Mouse (Mus musculus) liver, postnatal 0 days (tissue): ENCODE results near the gene Cops7a. TPM values are rescaled to one million over a fixed set of nuclear protein-coding genes. Genes with fewer than 3 reads are reported as not detected.

Source experiments
- ATAC-seq: fragments of 200-750 bp; cut with Nextera tagmentation; 2 replicates; pipeline ENCODE4 v1.8.0; 2017; ENCODE audit warnings: mild to moderate bottlenecking, moderate library complexity
- DNase-seq: peaks from one replicate; pipeline ENCODE4 v3.0.0-alpha.2; 2016
- H3K27ac ChIP-seq: fragments of 300-500 bp; sonication (generic); 2 replicates; pipeline ENCODE4 v1.5.1; 2014; ENCODE audit warnings: antibody characterized with exemption, moderate library complexity, mild to moderate bottlenecking, low read depth
- H3K27me3 ChIP-seq: fragments of 300-500 bp; sonication (generic); 2 replicates; pipeline ENCODE4 v1.6.1; 2014; ENCODE audit warnings: low read length, control low read depth, mixed read lengths; ENCODE audit not compliant: insufficient read depth
- H3K36me3 ChIP-seq: fragments of 300-500 bp; sonication (generic); replicated peaks from 2 replicates; pipeline ENCODE4 v1.6.1; 2014; ENCODE audit warnings: mild to moderate bottlenecking, control low read depth, low read length, moderate library complexity, mixed read lengths; ENCODE audit not compliant: insufficient read depth
- H3K4me1 ChIP-seq: fragments of 300-500 bp; sonication (generic); 2 replicates; pipeline ENCODE4 v1.6.1; 2014; ENCODE audit warnings: antibody characterized with exemption, mild to moderate bottlenecking, control low read depth; ENCODE audit not compliant: insufficient read depth
- H3K4me2 ChIP-seq: fragments of 300-500 bp; sonication (generic); 2 replicates; pipeline ENCODE4 v1.6.1; 2014; ENCODE audit warnings: low read depth, mild to moderate bottlenecking, low read length, moderate library complexity, mixed read lengths
- H3K4me3 ChIP-seq: fragments of 300-500 bp; sonication (generic); 2 replicates; pipeline ENCODE4 v1.5.1; 2014; ENCODE audit warnings: low read depth, low read length
- H3K9ac ChIP-seq: fragments of 300-500 bp; sonication (generic); replicated peaks from 2 replicates; pipeline ENCODE4 v1.6.1; 2014; ENCODE audit warnings: mild to moderate bottlenecking, moderate library complexity
- H3K9me3 ChIP-seq: fragments of 300-500 bp; sonication (generic); 2 replicates; pipeline ENCODE4 v1.6.1; 2016; ENCODE audit warnings: mild to moderate bottlenecking, control low read depth, low read length, mixed read lengths
- CTCF ChIP-seq: sonication (generic); IDR thresholded peaks from 2 replicates; pipeline ENCODE4 v1.5.1; 2016; ENCODE audit warnings: antibody characterized with exemption, low read depth
- EP300 ChIP-seq: IDR thresholded peaks from 2 replicates; pipeline ENCODE4 v1.6.1; 2016; ENCODE audit warnings: antibody characterized with exemption, low read depth, mild to moderate bottlenecking
- WGBS: fragments of 180-500 bp; shearing (Covaris S2); extraction: QIAGEN DNeasy Blood & Tissue Kit; methylation state at CpG from one replicate; pipeline ENCODE4 v1.1.7; 2014; ENCODE audit not compliant: insufficient replicate concordance; 5-methylcytosine and 5-hydroxymethylcytosine counted together
- polyA plus RNA-seq: library from polyadenylated mRNA; unstranded; fragments of >200 nt; fragmentation: Nextera tagmentation; extraction: Ambion mirVana; gene quantifications from 2 replicates; pipeline ENCODE4 v1.2.1, GENCODE M21; 2015

Gene Cops7a
- polyA plus RNA-seq, 1 experiment from 2014 or later = 61.0 TPM

GRCm38 (mm10) chr6:124995246-124995645 lies 29.9 kb upstream of the Cops7a start:
- Histone ChIP-seq H3K27ac (no peak overlapping the region), H3K4me1 (peaks cover 5% of the 10 kb centered on the region; the same call in 1 of the 2 replicates), H3K27me3 (peaks cover 67% of the 10 kb centered on the region), H3K9me3 (no peaks in the 10 kb centered on the region), H3K9ac (no peak overlapping the region), H3K36me3 (no peaks in the 10 kb centered on the region), H3K4me3 (no peak overlapping the region), H3K4me2 (no peak overlapping the region)
- no peak for DNase-seq
- WGBS = 77% methylated on average over 7 of the region's 7 CpGs
- ATAC-seq = no peak
- TF ChIP-seq EP300 = no peak
- TF ChIP-seq CTCF = no peak

GRCm38 (mm10) chr6:124993876-124994275 lies 28.5 kb upstream of the Cops7a start:
- Histone ChIP-seq H3K4me3 (no peak overlapping the region), H3K4me2 (no peak overlapping the region), H3K9ac (no peak overlapping the region), H3K36me3 (no peaks in the 10 kb centered on the region), H3K9me3 (no peaks in the 10 kb centered on the region), H3K4me1 (peaks cover 5% of the 10 kb centered on the region; the same call in 1 of the 2 replicates), H3K27ac (no peak overlapping the region), H3K27me3 (peaks cover 55% of the 10 kb centered on the region)
- ATAC-seq = no peak
- no peak for TF ChIP-seq CTCF
- no peak for TF ChIP-seq EP300
- 19% methylated on average over 11 of the region's 11 CpGs for WGBS
- DNase-seq = no peak

DNA sequence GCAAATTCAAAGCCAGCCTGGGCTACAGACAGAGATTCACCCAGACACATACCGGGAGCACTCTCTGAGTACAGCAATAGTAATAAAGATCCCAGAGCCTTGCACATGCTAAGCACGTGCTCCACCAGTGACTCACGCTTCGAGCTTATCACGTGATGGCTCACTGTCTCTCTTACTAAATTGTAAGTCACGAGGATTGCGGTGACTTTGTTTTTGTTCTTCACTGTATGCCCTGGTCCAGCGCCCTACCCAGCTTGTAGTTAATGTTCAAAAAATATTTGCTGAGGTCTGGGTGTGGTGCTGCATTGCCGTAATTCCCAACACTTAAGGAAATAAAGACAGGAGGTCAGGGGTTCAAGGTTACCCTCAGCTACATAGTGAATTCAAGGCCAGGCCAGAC lies 28.0 kb upstream of the Cops7a start:
- H3K27me3 ChIP-seq = peaks cover 50% of the 10 kb centered on the region
- no peak overlapping the region for H3K4me2 ChIP-seq
- TF ChIP-seq CTCF (no peak), EP300 (no peak)
- no peaks in the 10 kb centered on the region for H3K36me3 ChIP-seq
- peaks cover 5% of the 10 kb centered on the region; the same call in 1 of the 2 replicates for H3K4me1 ChIP-seq
- no peaks in the 10 kb centered on the region for H3K9me3 ChIP-seq
- no peak overlapping the region for H3K9ac ChIP-seq
- ATAC-seq (no peak), DNase-seq (no peak)
- WGBS = 74% methylated on average over 9 of the region's 9 CpGs
- no peak overlapping the region for H3K27ac ChIP-seq
- H3K4me3 ChIP-seq = no peak overlapping the region

GRCm38 (mm10) chr6:124992241-124992640 lies 26.9 kb upstream of the Cops7a start:
- H3K4me2 ChIP-seq = no peak overlapping the region
- H3K4me1 ChIP-seq = peaks cover 5% of the 10 kb centered on the region; the same call in 1 of the 2 replicates
- TF ChIP-seq EP300 (no peak), CTCF (no peak)
- peaks cover 39% of the 10 kb centered on the region for H3K27me3 ChIP-seq
- H3K4me3 ChIP-seq = no peak overlapping the region
- H3K36me3 ChIP-seq = no peaks in the 10 kb centered on the region
- H3K9ac ChIP-seq = no peak overlapping the region
- no peak for DNase-seq
- 56% methylated on average over 4 of the region's 4 CpGs for WGBS
- no peaks in the 10 kb centered on the region for H3K9me3 ChIP-seq
- no peak for ATAC-seq
- no peak overlapping the region for H3K27ac ChIP-seq

DNA sequence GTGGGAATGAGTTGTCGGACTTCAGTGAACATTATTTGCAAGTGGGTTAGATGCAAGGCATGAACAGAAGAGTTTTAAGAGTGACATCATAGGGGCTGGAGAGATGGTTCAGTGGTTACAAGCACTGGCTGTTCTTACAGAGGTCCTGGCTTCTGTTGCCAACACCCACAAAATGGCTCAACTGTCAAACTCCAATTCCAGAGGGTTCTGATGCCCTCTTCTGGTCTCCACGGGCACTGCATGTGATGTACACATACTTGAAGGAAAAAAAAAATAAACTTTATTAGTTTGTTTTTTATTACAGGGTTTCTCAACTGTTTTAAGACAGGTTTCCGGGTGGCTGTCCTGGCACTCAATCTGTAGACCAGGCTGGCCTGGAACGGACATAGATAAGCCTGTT lies 2.4 kb upstream of the Cops7a start:
- Histone ChIP-seq H3K36me3 (no peaks in the 10 kb centered on the region), H3K9me3 (no peaks in the 10 kb centered on the region), H3K27me3 (no peaks in the 10 kb centered on the region), H3K4me2 (no peak overlapping the region), H3K4me3 (no peak overlapping the region), H3K4me1 (peaks cover 20% of the 10 kb centered on the region), H3K27ac (no peak overlapping the region), H3K9ac (no peak overlapping the region)
- ATAC-seq = no peak
- WGBS = 69% methylated on average over 4 of the region's 4 CpGs
- DNase-seq = peak; percentile 58
- TF ChIP-seq CTCF (peak; percentile 62), EP300 (no peak)

DNA sequence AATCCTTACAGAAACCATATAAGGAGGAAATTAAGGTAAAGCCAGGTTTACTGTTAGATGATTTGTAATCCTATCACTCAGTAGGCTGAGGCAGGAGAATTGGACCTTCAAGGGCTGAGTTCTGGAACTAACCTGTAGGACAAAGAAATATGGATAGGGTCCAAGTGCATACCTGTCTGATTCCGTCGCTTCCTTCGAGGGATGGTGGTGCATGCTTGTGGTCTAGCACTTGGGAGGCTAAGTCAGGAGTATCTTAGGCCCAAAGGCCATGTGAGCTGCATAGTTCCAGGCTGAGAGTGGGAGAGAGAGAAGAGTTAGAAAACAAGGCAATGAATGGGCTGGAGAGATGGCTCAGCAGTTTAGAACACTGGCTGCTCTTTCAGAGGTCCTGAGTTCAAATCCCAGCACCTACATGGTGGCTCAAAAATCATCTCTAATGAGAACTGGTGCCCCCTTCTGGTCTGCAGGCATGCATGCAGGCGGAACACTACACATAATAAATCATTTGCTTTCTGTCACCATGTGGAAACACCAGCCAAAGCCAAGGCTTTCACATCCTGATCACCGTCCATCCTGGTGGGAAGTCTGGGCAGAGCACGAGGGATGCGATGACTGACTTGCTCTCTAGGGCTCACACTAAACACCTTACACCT lies 1.3 kb upstream of the Cops7a start:
- Histone ChIP-seq H3K4me3 (peak overlapping the region; percentile 80), H3K27ac (no peak overlapping the region)

More for the DNA sequence above, 1.3 kb upstream of the Cops7a start:
- WGBS = 97% methylated on average over 7 of the region's 7 CpGs
- Histone ChIP-seq H3K4me1 (peaks cover 20% of the 10 kb centered on the region), H3K36me3 (peaks cover 9% of the 10 kb centered on the region), H3K4me2 (peak overlapping the region; percentile 79), H3K27me3 (no peaks in the 10 kb centered on the region), H3K9ac (peak overlapping the region; percentile 76; the same call in 1 of the 2 replicates), H3K9me3 (no peaks in the 10 kb centered on the region)
- TF ChIP-seq CTCF (peak; percentile 48), EP300 (no peak)
- ATAC-seq (no peak), DNase-seq (no peak)
